Mouse (Mus musculus): ENCODE data around the gene Cspg5. TPM values are rescaled to one million over a fixed set of nuclear protein-coding genes. Genes with fewer than 3 reads are reported as not detected.

Gene Cspg5
- total RNA-seq, 2 experiments from 2014 or later: 13.6 to 18.6 TPM

- DNase-seq: peak; percentile 30
These were observed 11.9 kb downstream of the Cspg5 start for GRCm38 (mm10) chr9:110255407-110256019.

GRCm38 (mm10) chr9:110258646-110259045 is 15.1 kb downstream of the Cspg5 start:
- DNase-seq: no peak

GRCm38 (mm10) chr9:110259118-110259517 is 15.5 kb downstream of the Cspg5 start:
- no peak for DNase-seq

GRCm38 (mm10) chr9:110263181-110263580 is 19.6 kb downstream of the Cspg5 start:
- no peak for DNase-seq

GRCm38 (mm10) chr9:110264991-110265390 is 21.4 kb downstream of the Cspg5 start:
- DNase-seq: no peak

GRCm38 (mm10) chr9:110268416-110268815 is 24.8 kb downstream of the Cspg5 start:
- DNase-seq: no peak

- no peak for DNase-seq
These were observed 28.7 kb downstream of the Cspg5 start for GRCm38 (mm10) chr9:110272330-110272729.

- no peak for DNase-seq
These were observed 29.9 kb downstream of the Cspg5 start for GRCm38 (mm10) chr9:110273507-110273906.

- DNase-seq: no peak
These were observed 32.3 kb downstream of the Cspg5 start for GRCm38 (mm10) chr9:110275882-110276281.

GRCm38 (mm10) chr9:110277431-110277881 is 33.9 kb downstream of the Cspg5 start:
- peak; percentile 73 for DNase-seq

GRCm38 (mm10) chr9:110284075-110284697 is 40.6 kb downstream of the Cspg5 start:
- DNase-seq: no peak

GRCm38 (mm10) chr9:110287321-110287924 is 43.8 kb downstream of the Cspg5 start:
- DNase-seq: no peak

- DNase-seq: no peak
These were observed 49.7 kb downstream of the Cspg5 start for GRCm38 (mm10) chr9:110293254-110293718.

GRCm38 (mm10) chr9:110293873-110294415 is 50.4 kb downstream of the Cspg5 start:
- no peak for DNase-seq

GRCm38 (mm10) chr9:110294786-110295185 is 51.2 kb downstream of the Cspg5 start:
- no peak for DNase-seq

GRCm38 (mm10) chr9:110296867-110297627 is 53.5 kb downstream of the Cspg5 start:
- peak; percentile 91 for DNase-seq

GRCm38 (mm10) chr9:110304516-110304915 is 60.9 kb downstream of the Cspg5 start:
- DNase-seq: no peak

GRCm38 (mm10) chr9:110304969-110305651 is 61.5 kb downstream of the Cspg5 start, which contains the start of gene Elp6:
TSS of gene Elp6 (plus strand) at chr9:110305173.
- DNase-seq: peak; percentile 91

- no peak for DNase-seq
These were observed 62.8 kb downstream of the Cspg5 start for GRCm38 (mm10) chr9:110306371-110306770.
